9 mouse cellular contexts compared by ENCODE assay signal in the genomic region with DNA sequence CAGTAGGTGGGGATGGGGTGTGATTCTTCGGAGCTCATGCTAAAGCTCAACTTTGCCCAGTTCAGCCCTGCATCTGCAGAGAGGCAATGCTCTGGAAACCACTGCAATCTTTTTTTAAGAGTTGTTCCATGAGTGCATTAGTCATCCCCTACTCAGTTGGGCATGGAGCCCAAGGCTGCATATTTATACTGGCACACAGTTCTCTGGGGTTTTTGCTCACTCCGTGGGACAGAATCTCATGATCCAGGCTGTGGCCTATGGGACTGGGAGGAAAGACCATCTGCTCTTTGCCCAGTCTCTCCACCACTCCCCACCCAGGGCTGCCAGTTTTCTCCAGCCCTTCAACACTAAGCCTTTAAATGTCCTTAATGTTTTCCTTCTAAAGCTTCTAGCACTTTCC. TPM values are rescaled to one million over a fixed set of nuclear protein-coding genes. Genes with fewer than 3 reads are reported as not detected.
A peak's percentile ranks its signal among the peaks of the same experiment; 100 is the strongest.
DNase-seq lines count a peak whose midpoint lies in the region; ATAC-seq and TF ChIP-seq lines count a peak whose summit lies in the region.
"Had no signal": no experiment of that assay in that cellular context is flagged by ENCODE, and none has a peak within 500 bp of the region (broad histone marks: within the 10 kb centered on the region; RNA-seq: fewer than 3 reads in every experiment).

No protein-coding gene starts in this region.

- no peaks in the 10 kb centered on the region for H3K36me3 ChIP-seq in heart, embryonic 11.5 days (ENCODE audit: control insufficient read depth, insufficient read depth, low read length)
- H3K36me3 ChIP-seq in heart, embryonic 12.5 days, result no peaks in the 10 kb centered on the region
- no peaks in the 10 kb centered on the region for H3K36me3 ChIP-seq in lung, postnatal 0 days (ENCODE audit: insufficient read depth, low read length)

- no peak overlapping the region for H3K9ac ChIP-seq in heart, embryonic 11.5 days (ENCODE audit: low read depth, low read length)
- H3K9ac ChIP-seq in heart, embryonic 12.5 days, result no peak overlapping the region
- H3K9ac ChIP-seq in lung, postnatal 0 days (replicated peaks; ENCODE audit: low read depth), result no peak overlapping the region

- no peaks in the 10 kb centered on the region for H3K27me3 ChIP-seq in heart, embryonic 11.5 days (ENCODE audit: control insufficient read depth, insufficient read depth, low read length)
- no peaks in the 10 kb centered on the region for H3K27me3 ChIP-seq in heart, embryonic 12.5 days (replicated peaks)
- no peaks in the 10 kb centered on the region for H3K27me3 ChIP-seq in lung, postnatal 0 days (replicated peaks; ENCODE audit: insufficient read depth, low read length)

- no peaks in the 10 kb centered on the region for H3K4me1 ChIP-seq in heart, embryonic 11.5 days (ENCODE audit: control insufficient read depth, insufficient read depth, low read length)
- peaks cover 6% of the 10 kb centered on the region; the same call in 1 of the 2 replicates for H3K4me1 ChIP-seq in heart, embryonic 12.5 days (replicated peaks)
- no peaks in the 10 kb centered on the region for H3K4me1 ChIP-seq in lung, postnatal 0 days (ENCODE audit: insufficient read depth, low read depth, low read length)

- no peak overlapping the region for H3K4me2 ChIP-seq in heart, embryonic 11.5 days
- H3K4me2 ChIP-seq in heart, embryonic 12.5 days, result no peak overlapping the region
- H3K4me2 ChIP-seq in lung, postnatal 0 days (replicated peaks; ENCODE audit: low read depth, low read length), result no peak overlapping the region

- TF ChIP-seq EP300 in lung, postnatal 0 days (IDR thresholded peaks at IDR 0.05), result no peak

- H3K9me3 ChIP-seq in heart, embryonic 11.5 days (replicated peaks; ENCODE audit: control insufficient read depth, low read length), result no peaks in the 10 kb centered on the region
- H3K9me3 ChIP-seq in heart, embryonic 12.5 days (replicated peaks), result no peaks in the 10 kb centered on the region
- no peaks in the 10 kb centered on the region for H3K9me3 ChIP-seq in lung, postnatal 0 days (ENCODE audit: low read length)

- DNase-seq in heart, adult 11 months, result peak; percentile 97
- DNase-seq in adrenal gland, adult 18-20 months (ENCODE audit: low spot score in 2 of 2), result peak; percentile 46 to 63
- DNase-seq in lung, postnatal 0 days (ENCODE audit: low spot score), result peak; percentile 85
- no peak for DNase-seq in spleen, postnatal 4 days (ENCODE audit: low spot score in 2 of 2)
- no peak for DNase-seq in c-Kit-positive CD71-positive TER-119-positive erythroid progenitor cells, embryonic 14.5 days (ENCODE audit: low spot score)
- DNase-seq in cerebellum, adult 18-20 months, result no peak
- DNase-seq: B cell, adult 2 months had no signal

- WGBS in heart, embryonic 11.5 days (ENCODE audit: insufficient replicate concordance), result 75% methylated on average over 2 of the region's 2 CpGs
- WGBS in heart, embryonic 12.5 days, result 53% methylated on average over 2 of the region's 2 CpGs
- WGBS in lung, postnatal 0 days, result 42% methylated on average over 2 of the region's 2 CpGs

- ATAC-seq in heart, embryonic 11.5 days (replicated peaks; ENCODE audit: insufficient number of reproducible peaks, low FRiP score, low TSS enrichment), result no peak
- peak; percentile 66 for ATAC-seq in heart, embryonic 12.5 days (ENCODE audit: insufficient number of reproducible peaks, low FRiP score)
- peak; percentile 87 for ATAC-seq in lung, postnatal 0 days

- TF ChIP-seq CTCF in lung, postnatal 0 days (IDR thresholded peaks at IDR 0.05), result no peak

- no peak overlapping the region for H3K4me3 ChIP-seq in heart, embryonic 11.5 days (ENCODE audit: low read depth, low read length)
- H3K4me3 ChIP-seq in heart, embryonic 12.5 days, result no peak overlapping the region
- no peak overlapping the region for H3K4me3 ChIP-seq in lung, postnatal 0 days (ENCODE audit: low read depth, low read length)

- no peak overlapping the region for H3K27ac ChIP-seq in heart, embryonic 11.5 days (ENCODE audit: low read depth, low read length)
- H3K27ac ChIP-seq in heart, embryonic 12.5 days (ENCODE audit: poor library complexity, severe bottlenecking), result peak overlapping the region; percentile 30; the same call in 1 of the 2 replicates
- H3K27ac ChIP-seq in lung, postnatal 0 days (ENCODE audit: low read length), result no peak overlapping the region

RNA-seq across cellular contexts. Expression of gene Hopx, which starts 40.0 kb away (rescaled TPM):
- 13.0 and 19.7 TPM in 2 replicates for polyA plus RNA-seq in heart, embryonic 11.5 days (2014; fragmentation: Nextera tagmentation; extraction: Ambion mirVana)
- 1 to 10 TPM; 2.4 to 3.3 TPM for total RNA-seq in adrenal gland, adult 18-20 months (2021)
- polyA plus RNA-seq in heart, embryonic 12.5 days (2016; fragmentation: Nextera tagmentation; extraction: Ambion mirVana), result 14.4 and 14.6 TPM in 2 replicates
- 49.0 and 49.5 TPM in 2 replicates for polyA plus RNA-seq in lung, postnatal 0 days (2015; fragmentation: Nextera tagmentation; extraction: Ambion mirVana)

RNA-seq across cellular contexts. Expression of gene Thegl, which starts 59.1 kb away (rescaled TPM):
- 0.21 TPM in 1 of 2 replicates, not detected in the other for polyA plus RNA-seq in heart, embryonic 11.5 days (2014; fragmentation: Nextera tagmentation; extraction: Ambion mirVana)
- not detected for total RNA-seq in adrenal gland, adult 18-20 months (2021)
- 0.12 TPM in 1 of 2 replicates, not detected in the other for polyA plus RNA-seq in heart, embryonic 12.5 days (2016; fragmentation: Nextera tagmentation; extraction: Ambion mirVana)
- 0.80 and 1.2 TPM in 2 replicates for polyA plus RNA-seq in lung, postnatal 0 days (2015; fragmentation: Nextera tagmentation; extraction: Ambion mirVana)

Comparison
In these comparisons a context has a peak if more than half of its experiments do, and no peak if none do; other contexts are left out.
1. DNase-seq: peak in heart, adult 11 months (single experiment), adrenal gland, adult 18-20 months (2 of 2) and lung, postnatal 0 days (single experiment); none in spleen, postnatal 4 days (0 of 2), c-Kit-positive CD71-positive TER-119-positive erythroid progenitor cells, embryonic 14.5 days (single experiment) and cerebellum, adult 18-20 months (0 of 2).